Mouse (Mus musculus): ENCODE measurements around the gene Tmem50b.

DNA sequence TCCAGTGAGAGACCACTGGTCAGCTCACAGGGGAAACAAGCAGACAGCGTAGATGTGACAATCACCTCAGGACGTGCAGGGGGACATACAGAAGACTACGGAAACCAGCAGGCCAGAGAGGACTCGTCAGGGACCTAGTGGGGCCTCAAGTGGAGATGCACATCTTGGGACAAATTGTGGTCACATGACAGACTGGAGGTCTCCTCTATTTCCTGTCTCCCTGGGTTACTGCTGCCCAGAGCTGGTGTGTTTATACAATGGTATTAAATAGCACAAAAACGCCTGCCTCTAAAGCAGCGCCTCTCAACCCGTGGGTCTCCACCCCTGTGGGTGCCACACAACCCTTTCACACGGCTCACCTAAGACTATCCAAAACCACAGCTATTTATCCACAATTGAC lies 5.4 kb downstream of the Tmem50b start:
- TF ChIP-seq CTCF (IDR thresholded peaks at IDR 0.05; ENCODE audit: control insufficient read depth, insufficient read depth, insufficient replicate concordance, low read depth, low read length) (no peak), POLR2A (IDR thresholded peaks at IDR 0.05; ENCODE audit: control insufficient read depth, low read depth, low read length) (no peak)

Data from testis, adult 2 months (tissue).